Mouse (Mus musculus): ENCODE results near the gene Serpinb6c. TPM values are rescaled to one million over a fixed set of nuclear protein-coding genes. Genes with fewer than 3 reads are reported as not detected.

Gene Serpinb6c
- polyA plus RNA-seq (2012; fragmentation: generic; extraction: Trizol): 0.11 TPM
- long read RNA-seq, experiment 1: 0 reads
- long read RNA-seq, experiment 2: 0 reads

GRCm38 (mm10) chr13:33905176-33905954 is at the start of gene Serpinb6c:
Gene Serpinb6c (minus strand): TSS chr13:33905708.
- Histone ChIP-seq H3ac (ENCODE audit: control insufficient read depth, insufficient read length, low read depth) (no peak within 1 kb of the TSS), H3K79me2 (ENCODE audit: control insufficient read depth, insufficient read depth) (no peaks in the 10 kb centered on the region), H3K36me3 (ENCODE audit: control insufficient read depth, insufficient read depth) (no peaks in the 10 kb centered on the region), H3K79me3 (ENCODE audit: low read depth) (no peaks in the 10 kb centered on the region), H3K4me3 (ENCODE audit: insufficient read depth, poor library complexity, severe bottlenecking) (no peak within 1 kb of the TSS), H3K27me3 (ENCODE audit: control insufficient read depth, insufficient read depth, insufficient read length) (no peaks in the 10 kb centered on the region)
- no peak for TF ChIP-seq MYOG (IDR thresholded peaks at IDR 0.05; ENCODE audit: control insufficient read depth, extremely low read depth, insufficient read length)
- no peak for TF ChIP-seq MYOD1 (IDR thresholded peaks at IDR 0.05; ENCODE audit: control insufficient read depth, insufficient read length, low read depth)
- no peak for TF ChIP-seq CTCF (IDR thresholded peaks at IDR 0.05; ENCODE audit: control insufficient read depth, insufficient read depth, insufficient read length)
- TF ChIP-seq FOSL1 (IDR thresholded peaks at IDR 0.05; ENCODE audit: insufficient read depth, low read length, poor library complexity, severe bottlenecking): no peak
- TF ChIP-seq USF1 (IDR thresholded peaks at IDR 0.05; ENCODE audit: low read depth): no peak
- no peak for TF ChIP-seq CEBPB (IDR thresholded peaks at IDR 0.05; ENCODE audit: low read depth)
- TF ChIP-seq MAX (IDR thresholded peaks at IDR 0.05): no peak

DNA sequence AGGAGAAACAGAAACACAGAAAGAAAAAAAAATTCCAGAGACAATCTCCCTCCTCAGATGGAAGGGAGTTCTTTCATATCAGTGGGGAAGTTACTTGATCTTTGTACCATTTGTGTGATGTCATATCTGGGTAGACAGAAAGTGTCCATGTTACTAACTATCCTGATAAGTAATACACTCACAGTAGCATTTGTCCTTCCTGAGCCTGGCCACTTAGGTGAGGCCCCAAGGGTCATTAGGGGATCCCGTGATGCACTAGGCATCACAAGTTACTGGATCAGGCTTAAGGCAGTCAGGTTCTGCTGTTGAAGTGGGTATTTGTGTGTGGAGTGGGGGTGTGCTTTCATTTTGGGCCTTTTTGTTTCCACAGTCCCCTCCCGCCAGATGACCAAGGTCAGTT is 47.4 kb upstream of the Serpinb6c start:
- no peaks in the 10 kb centered on the region for H3K79me3 ChIP-seq (ENCODE audit: low read depth)
- H3K36me3 ChIP-seq (ENCODE audit: control insufficient read depth, insufficient read depth): no peaks in the 10 kb centered on the region
- no peak overlapping the region for H3ac ChIP-seq (ENCODE audit: control insufficient read depth, insufficient read length, low read depth)
- H3K4me3 ChIP-seq (ENCODE audit: insufficient read depth, poor library complexity, severe bottlenecking): no peak overlapping the region
- no peaks in the 10 kb centered on the region for H3K27me3 ChIP-seq (ENCODE audit: control insufficient read depth, insufficient read depth, insufficient read length)
- no peak for TF ChIP-seq USF1 (IDR thresholded peaks at IDR 0.05; ENCODE audit: low read depth)
- TF ChIP-seq MYOG (IDR thresholded peaks at IDR 0.05; ENCODE audit: control insufficient read depth, extremely low read depth, insufficient read length): no peak
- no peak for TF ChIP-seq FOSL1 (IDR thresholded peaks at IDR 0.05; ENCODE audit: insufficient read depth, low read length, poor library complexity, severe bottlenecking)
- TF ChIP-seq MYOD1 (IDR thresholded peaks at IDR 0.05; ENCODE audit: control insufficient read depth, insufficient read length, low read depth): no peak
- TF ChIP-seq MAX (IDR thresholded peaks at IDR 0.05): no peak
- no peak for TF ChIP-seq CTCF (IDR thresholded peaks at IDR 0.05; ENCODE audit: control insufficient read depth, insufficient read depth, insufficient read length)
- H3K79me2 ChIP-seq (ENCODE audit: control insufficient read depth, insufficient read depth): no peaks in the 10 kb centered on the region

- Histone ChIP-seq H3K27me3 (ENCODE audit: control insufficient read depth, insufficient read depth, insufficient read length) (no peaks in the 10 kb centered on the region), H3K4me3 (ENCODE audit: insufficient read depth, poor library complexity, severe bottlenecking) (no peak overlapping the region), H3K79me2 (ENCODE audit: control insufficient read depth, insufficient read depth) (no peaks in the 10 kb centered on the region), H3ac (ENCODE audit: control insufficient read depth, insufficient read length, low read depth) (no peak overlapping the region), H3K79me3 (ENCODE audit: low read depth) (no peaks in the 10 kb centered on the region), H3K36me3 (ENCODE audit: control insufficient read depth, insufficient read depth) (no peaks in the 10 kb centered on the region)
- TF ChIP-seq USF1 (IDR thresholded peaks at IDR 0.05; ENCODE audit: low read depth) (peak; percentile 61), MYOG (IDR thresholded peaks at IDR 0.05; ENCODE audit: control insufficient read depth, extremely low read depth, insufficient read length) (no peak), CTCF (IDR thresholded peaks at IDR 0.05; ENCODE audit: control insufficient read depth, insufficient read depth, insufficient read length) (no peak), MYOD1 (IDR thresholded peaks at IDR 0.05; ENCODE audit: control insufficient read depth, insufficient read length, low read depth) (no peak), MAX (IDR thresholded peaks at IDR 0.05) (no peak)
Observed at GRCm38 (mm10) chr13:33952075-33952449, 46.6 kb upstream of the Serpinb6c start.

GRCm38 (mm10) chr13:33951308-33952074 is 46.0 kb upstream of the Serpinb6c start:
- Histone ChIP-seq H3K36me3 (ENCODE audit: control insufficient read depth, insufficient read depth) (no peaks in the 10 kb centered on the region), H3ac (ENCODE audit: control insufficient read depth, insufficient read length, low read depth) (no peak overlapping the region), H3K4me3 (ENCODE audit: insufficient read depth, poor library complexity, severe bottlenecking) (no peak overlapping the region), H3K79me2 (ENCODE audit: control insufficient read depth, insufficient read depth) (no peaks in the 10 kb centered on the region), H3K79me3 (ENCODE audit: low read depth) (no peaks in the 10 kb centered on the region), H3K27me3 (ENCODE audit: control insufficient read depth, insufficient read depth, insufficient read length) (no peaks in the 10 kb centered on the region)
- TF ChIP-seq MYOD1 (IDR thresholded peaks at IDR 0.05; ENCODE audit: control insufficient read depth, insufficient read length, low read depth) (peak; percentile 12), CEBPB (IDR thresholded peaks at IDR 0.05; ENCODE audit: low read depth) (peak; percentile 34), FOSL1 (IDR thresholded peaks at IDR 0.05; ENCODE audit: insufficient read depth, low read length, poor library complexity, severe bottlenecking) (peak; percentile 53), CTCF (IDR thresholded peaks at IDR 0.05; ENCODE audit: control insufficient read depth, insufficient read depth, insufficient read length) (no peak), MAX (IDR thresholded peaks at IDR 0.05) (peak; percentile 45), MYOG (IDR thresholded peaks at IDR 0.05; ENCODE audit: control insufficient read depth, extremely low read depth, insufficient read length) (no peak), USF1 (IDR thresholded peaks at IDR 0.05; ENCODE audit: low read depth) (peak; percentile 41)

DNA sequence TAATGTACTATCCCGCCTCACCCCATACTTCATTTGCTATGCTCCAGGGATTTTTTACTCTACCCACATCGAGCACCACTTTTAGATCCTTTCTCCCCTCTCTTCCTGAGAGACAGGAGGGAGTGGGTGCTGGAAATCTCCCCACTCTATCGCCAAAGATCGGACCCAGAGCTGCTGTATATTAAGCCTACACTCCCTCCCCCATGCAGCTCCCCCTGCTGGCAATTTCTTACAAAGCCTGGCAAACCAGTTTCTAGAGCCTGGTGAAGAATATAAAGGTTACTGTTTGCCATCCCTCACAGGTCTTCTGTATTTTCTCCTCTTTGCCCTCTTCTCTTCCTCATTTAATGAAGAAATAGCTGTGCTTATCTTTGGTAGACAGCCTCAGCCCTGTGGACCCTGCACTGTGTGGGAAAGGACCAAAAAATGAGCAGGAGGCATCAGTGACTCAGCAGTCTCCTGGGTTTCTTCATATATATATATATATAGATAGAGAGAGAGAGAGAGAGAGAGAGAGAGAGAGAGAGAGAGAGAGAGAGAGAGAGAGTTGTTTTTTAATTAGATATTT is 36.8 kb upstream of the Serpinb6c start:
- no peaks in the 10 kb centered on the region for H3K79me3 ChIP-seq (ENCODE audit: low read depth)
- H3K27me3 ChIP-seq (ENCODE audit: control insufficient read depth, insufficient read depth, insufficient read length): no peaks in the 10 kb centered on the region
- H3K79me2 ChIP-seq (ENCODE audit: control insufficient read depth, insufficient read depth): no peaks in the 10 kb centered on the region
- no peaks in the 10 kb centered on the region for H3K36me3 ChIP-seq (ENCODE audit: control insufficient read depth, insufficient read depth)
- H3ac ChIP-seq (ENCODE audit: control insufficient read depth, insufficient read length, low read depth): no peak overlapping the region
- TF ChIP-seq MYOD1 (IDR thresholded peaks at IDR 0.05; ENCODE audit: control insufficient read depth, insufficient read length, low read depth) (no peak), CTCF (IDR thresholded peaks at IDR 0.05; ENCODE audit: control insufficient read depth, insufficient read depth, insufficient read length) (no peak), FOSL1 (IDR thresholded peaks at IDR 0.05; ENCODE audit: insufficient read depth, low read length, poor library complexity, severe bottlenecking) (no peak), USF1 (IDR thresholded peaks at IDR 0.05; ENCODE audit: low read depth) (no peak), CEBPB (IDR thresholded peaks at IDR 0.05; ENCODE audit: low read depth) (no peak), MYOG (IDR thresholded peaks at IDR 0.05; ENCODE audit: control insufficient read depth, extremely low read depth, insufficient read length) (no peak), MAX (IDR thresholded peaks at IDR 0.05) (no peak)
- H3K4me3 ChIP-seq (ENCODE audit: insufficient read depth, poor library complexity, severe bottlenecking): no peak overlapping the region
